Mouse (Mus musculus): ENCODE results near the gene St3gal6.

Gene St3gal6

GRCm38 (mm10) chr16:58421696-58422354 lies 102.2 kb downstream of the St3gal6 start:
- DNase-seq (ENCODE audit: low spot score): no peak

Measured in c-Kit-positive CD71-positive TER-119-positive erythroid progenitor cells, embryonic 14.5 days (primary cell).